Mouse (Mus musculus): ENCODE data around the gene Il4i1. TPM values are rescaled to one million over a fixed set of nuclear protein-coding genes. Genes with fewer than 3 reads are reported as not detected.

Gene Il4i1
- polyA plus RNA-seq, 1 experiment from 2014 or later, result 1.2 TPM

DNA sequence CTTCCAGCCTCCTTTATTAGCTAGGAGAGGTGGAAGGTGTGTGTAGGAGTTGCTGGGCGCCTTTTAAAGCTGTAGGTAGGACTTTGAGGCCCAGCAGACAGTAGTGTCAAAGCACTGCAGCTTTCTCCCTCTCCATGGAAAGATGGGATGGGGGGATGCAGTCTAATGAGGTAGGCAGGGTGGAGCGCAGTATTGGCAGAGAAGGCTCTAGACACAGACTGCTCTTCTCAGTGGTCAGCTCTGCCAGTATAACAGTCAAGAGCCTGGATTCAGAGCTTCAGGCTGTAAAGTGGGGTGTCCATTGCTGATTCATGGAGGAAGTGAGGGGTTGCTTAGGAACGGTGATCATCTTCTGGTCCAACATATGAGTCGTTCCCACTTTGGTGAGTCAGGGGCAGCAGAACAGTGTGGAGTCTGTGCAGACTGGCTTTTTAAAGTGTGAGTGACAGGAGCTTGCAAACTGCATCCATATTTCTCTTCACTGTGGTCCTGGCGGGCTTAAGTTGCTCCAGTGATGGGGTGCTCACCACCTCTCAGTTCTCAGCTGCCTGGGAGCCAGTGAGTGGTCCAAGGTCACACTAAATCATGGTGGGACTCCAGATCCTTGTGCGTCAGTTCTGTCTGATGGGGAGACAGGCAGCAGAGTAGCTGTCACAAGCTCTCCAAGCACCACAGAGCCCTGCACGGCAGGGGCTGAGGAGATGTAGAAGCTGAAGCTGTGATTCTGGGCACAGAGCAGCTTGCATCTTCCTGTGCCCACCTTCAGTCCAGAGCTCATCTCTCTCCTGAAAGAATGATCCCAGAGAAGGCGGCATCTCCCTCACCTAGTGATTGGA lies 34.8 kb downstream of the Il4i1 start:
- WGBS, result 78% methylated on average over 8 of the region's 8 CpGs
- peak overlapping the region; percentile 85 for H3K4me2 ChIP-seq (replicated peaks)
- no peak for ATAC-seq (ENCODE audit: insufficient number of reproducible peaks, insufficient read depth, low FRiP score, low TSS enrichment)
- peaks cover 23% of the 10 kb centered on the region for H3K36me3 ChIP-seq
- H3K4me1 ChIP-seq, result peaks cover 34% of the 10 kb centered on the region
- peak overlapping the region; percentile 96 for H3K27ac ChIP-seq
- H3K27me3 ChIP-seq, result no peaks in the 10 kb centered on the region
- no peaks in the 10 kb centered on the region for H3K9me3 ChIP-seq
- H3K9ac ChIP-seq, result peak overlapping the region; percentile 81
- H3K4me3 ChIP-seq, result peak overlapping the region; percentile 77

DNA sequence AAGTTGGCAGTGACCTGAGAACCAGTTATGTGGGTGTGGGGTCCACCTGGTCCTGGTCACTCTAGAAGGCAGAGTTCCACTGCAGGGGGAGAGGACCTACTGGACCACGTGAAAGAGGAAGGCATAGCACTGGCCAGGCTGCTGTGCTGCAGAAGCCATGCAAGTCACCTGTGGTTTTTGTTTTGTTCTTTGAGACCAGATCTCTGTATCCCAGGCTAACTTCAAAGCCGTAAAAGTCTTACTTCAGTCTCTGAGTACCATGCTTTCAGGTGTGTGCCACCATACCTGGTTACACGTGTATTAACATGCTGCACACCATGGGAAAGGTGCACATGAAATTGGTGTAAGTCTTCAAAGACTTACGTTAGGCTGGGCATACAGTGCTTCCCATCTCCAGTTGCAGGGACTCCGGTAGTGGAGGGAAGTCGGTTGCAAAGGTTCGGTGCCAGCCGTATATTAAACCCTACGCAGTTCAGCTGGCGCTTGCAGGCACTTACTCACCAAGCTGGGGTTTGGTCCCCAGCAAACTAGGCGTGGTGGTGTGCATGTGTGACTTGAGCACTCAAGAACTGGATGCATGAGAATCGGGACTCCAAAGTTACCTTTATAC lies 35.5 kb downstream of the Il4i1 start:
- peaks cover 39% of the 10 kb centered on the region for H3K4me1 ChIP-seq
- WGBS, result 92% methylated on average over 12 of the region's 12 CpGs

DNA sequence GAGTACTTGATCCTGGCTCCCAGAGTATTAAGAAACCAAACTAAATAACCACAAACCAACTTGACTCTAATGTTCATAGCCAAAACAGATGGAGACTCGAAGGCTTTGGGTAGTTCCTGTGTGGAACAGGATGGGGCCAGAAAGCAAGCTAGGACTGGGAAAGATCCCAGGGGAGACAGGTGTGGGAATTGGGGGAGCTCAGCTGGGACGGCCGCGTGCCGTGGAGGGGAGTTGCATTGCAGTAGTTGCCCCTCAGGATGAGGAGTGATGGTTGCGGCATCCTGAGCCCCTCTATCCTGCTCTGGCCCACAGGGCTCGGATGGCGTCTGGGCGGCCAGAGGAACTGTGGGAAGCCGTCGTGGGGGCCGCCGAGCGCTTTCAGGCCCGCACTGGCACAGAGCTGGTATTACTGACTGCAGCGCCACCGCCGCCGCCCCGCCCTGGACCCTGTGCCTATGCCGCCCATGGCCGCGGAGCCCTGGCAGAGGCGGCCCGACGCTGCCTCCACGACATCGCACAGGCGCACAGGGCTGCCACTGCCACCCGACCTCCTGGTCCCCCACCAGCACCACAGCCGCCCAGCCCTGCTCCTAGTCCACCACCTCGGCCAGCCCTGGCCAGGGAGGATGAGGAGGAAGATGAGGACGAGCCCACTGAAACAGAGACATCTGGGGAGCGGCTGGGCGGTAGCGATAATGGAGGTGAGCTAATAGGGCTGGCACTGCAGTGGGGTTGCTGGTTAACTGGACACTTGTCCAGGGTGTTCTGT lies 36.3 kb downstream of the Il4i1 start:
- Histone ChIP-seq H3K36me3 (peaks cover 13% of the 10 kb centered on the region; the same call in 1 of the 2 replicates), H3K27me3 (no peaks in the 10 kb centered on the region), H3K9me3 (no peaks in the 10 kb centered on the region), H3K27ac (0 out of 2 replicates have a peak overlapping the region, but pooled peaks have one; percentile 25), H3K4me2 (replicated peaks) (no peak overlapping the region), H3K4me3 (0 out of 2 replicates have a peak overlapping the region, but pooled peaks have one; percentile 5), H3K4me1 (peaks cover 38% of the 10 kb centered on the region), H3K9ac (no peak overlapping the region)
- ATAC-seq (ENCODE audit: insufficient number of reproducible peaks, insufficient read depth, low FRiP score, low TSS enrichment), result no peak
- 93% methylated on average over 36 of the region's 36 CpGs for WGBS

More for the DNA sequence above, 35.5 kb downstream of the Il4i1 start:
- no peak overlapping the region for H3K4me2 ChIP-seq (replicated peaks)
- H3K27me3 ChIP-seq, result no peaks in the 10 kb centered on the region
- peak overlapping the region; percentile 77; the same call in 1 of the 2 replicates for H3K4me3 ChIP-seq
- peak overlapping the region; percentile 81; the same call in 1 of the 2 replicates for H3K9ac ChIP-seq
- H3K9me3 ChIP-seq, result no peaks in the 10 kb centered on the region
- no peak overlapping the region for H3K27ac ChIP-seq
- no peak for ATAC-seq (ENCODE audit: insufficient number of reproducible peaks, insufficient read depth, low FRiP score, low TSS enrichment)
- H3K36me3 ChIP-seq, result peaks cover 16% of the 10 kb centered on the region

DNA sequence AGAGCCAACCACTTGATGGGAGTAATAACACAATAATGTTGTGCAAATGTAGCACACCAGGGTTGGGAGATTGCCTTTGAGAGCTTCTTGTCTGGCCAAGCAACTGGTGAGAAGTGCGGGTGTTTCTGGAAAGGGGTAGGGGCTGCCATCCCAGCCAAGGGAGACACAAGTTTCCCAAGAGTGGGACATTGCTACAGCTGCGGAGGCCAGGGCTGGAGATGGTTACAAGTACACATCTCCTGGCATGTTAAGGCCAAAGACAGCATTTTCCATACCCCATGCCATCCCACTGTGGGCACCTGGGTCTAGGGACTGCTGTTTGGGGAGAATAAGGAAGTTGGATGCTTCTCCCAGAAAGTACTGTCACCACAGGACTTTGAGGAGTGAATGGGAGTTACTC lies 36.9 kb downstream of the Il4i1 start:
- no peak overlapping the region for H3K4me3 ChIP-seq
- no peak overlapping the region for H3K4me2 ChIP-seq (replicated peaks)
- H3K27ac ChIP-seq, result no peak overlapping the region
- peaks cover 37% of the 10 kb centered on the region for H3K4me1 ChIP-seq
- no peaks in the 10 kb centered on the region for H3K9me3 ChIP-seq
- ATAC-seq (ENCODE audit: insufficient number of reproducible peaks, insufficient read depth, low FRiP score, low TSS enrichment), result no peak
- no peaks in the 10 kb centered on the region for H3K27me3 ChIP-seq
- H3K36me3 ChIP-seq, result peaks cover 13% of the 10 kb centered on the region; the same call in 1 of the 2 replicates
- no peak overlapping the region for H3K9ac ChIP-seq
- WGBS, result 93% methylated on average over 2 of the region's 2 CpGs

DNA sequence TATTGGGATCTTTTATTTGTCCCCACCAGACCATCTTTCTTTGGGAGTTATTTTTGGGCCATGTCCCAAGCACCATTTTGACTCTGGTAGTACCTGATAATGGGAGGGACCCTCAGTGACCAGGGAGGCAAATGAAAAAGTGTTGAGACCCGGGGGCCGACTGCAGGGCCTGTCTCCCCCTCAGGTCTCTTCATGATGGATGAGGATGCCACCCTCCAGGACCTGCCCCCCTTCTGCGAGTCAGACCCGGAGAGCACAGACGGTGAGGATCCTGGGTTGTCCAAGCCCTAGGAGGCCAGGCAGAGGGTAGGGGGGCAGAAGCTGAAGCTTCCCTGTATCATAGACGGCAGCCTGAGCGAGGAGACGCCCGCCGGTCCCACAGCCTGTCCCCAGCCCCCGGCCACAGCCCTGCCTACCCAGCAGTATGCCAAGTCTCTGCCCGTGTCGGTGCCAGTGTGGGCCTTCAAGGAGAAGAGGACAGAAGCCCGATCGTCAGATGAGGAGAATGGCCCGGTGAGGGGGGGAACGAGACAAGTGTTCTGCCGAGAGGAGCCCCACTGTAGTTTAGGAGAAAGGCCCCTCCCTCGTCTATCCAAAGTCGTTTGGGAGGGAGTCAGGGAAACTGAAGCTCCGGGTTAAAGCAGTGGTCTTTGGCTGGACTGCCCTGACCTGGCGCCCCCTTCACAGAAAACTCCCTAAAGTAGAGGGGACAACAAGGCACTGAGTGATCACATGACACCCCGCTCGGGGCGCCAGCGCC lies 37.6 kb downstream of the Il4i1 start:
- peak overlapping the region; percentile 54 for H3K9ac ChIP-seq
- no peak for ATAC-seq (ENCODE audit: insufficient number of reproducible peaks, insufficient read depth, low FRiP score, low TSS enrichment)
- peaks cover 13% of the 10 kb centered on the region; the same call in 1 of the 2 replicates for H3K36me3 ChIP-seq
- peak overlapping the region; percentile 89 for H3K27ac ChIP-seq
- H3K9me3 ChIP-seq, result no peaks in the 10 kb centered on the region
- H3K4me3 ChIP-seq, result peak overlapping the region; percentile 44
- peak overlapping the region; percentile 74 for H3K4me2 ChIP-seq (replicated peaks)
- 37% methylated on average over 26 of the region's 26 CpGs for WGBS
- no peaks in the 10 kb centered on the region for H3K27me3 ChIP-seq
- H3K4me1 ChIP-seq, result peaks cover 42% of the 10 kb centered on the region

DNA sequence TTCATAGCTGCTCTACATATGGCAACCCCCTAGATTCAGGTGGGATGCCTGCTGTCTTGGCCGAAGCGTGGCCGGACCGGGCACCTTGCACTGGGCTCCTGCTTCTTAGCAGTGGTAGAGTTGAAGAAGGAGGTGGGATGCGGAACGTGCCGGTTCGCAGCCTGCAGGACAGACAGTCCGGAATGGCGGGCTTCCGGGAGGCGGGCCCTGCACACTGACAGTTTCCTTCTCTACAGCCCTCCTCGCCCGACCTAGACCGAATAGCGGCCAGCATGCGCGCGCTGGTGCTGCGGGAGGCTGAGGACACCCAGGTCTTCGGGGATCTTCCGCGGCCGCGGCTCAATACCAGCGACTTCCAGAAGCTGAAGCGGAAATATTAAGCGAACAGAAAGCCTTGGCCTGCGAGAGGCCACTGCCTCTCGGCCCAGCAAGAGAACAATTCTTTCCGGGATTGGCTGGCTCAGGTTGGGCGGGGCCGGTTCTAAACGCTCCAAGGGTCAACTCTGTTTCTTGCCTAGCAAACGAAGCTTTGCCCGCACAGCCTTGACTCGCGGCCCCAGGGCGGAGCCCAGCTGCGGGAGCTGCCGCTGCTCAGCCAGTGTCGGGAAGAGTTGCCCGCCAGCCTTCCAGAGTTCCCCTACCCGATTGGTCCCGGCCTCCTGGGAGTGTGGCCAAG lies 38.3 kb downstream of the Il4i1 start:
- peaks cover 42% of the 10 kb centered on the region for H3K4me1 ChIP-seq
- peak overlapping the region; percentile 89 for H3K27ac ChIP-seq

DNA sequence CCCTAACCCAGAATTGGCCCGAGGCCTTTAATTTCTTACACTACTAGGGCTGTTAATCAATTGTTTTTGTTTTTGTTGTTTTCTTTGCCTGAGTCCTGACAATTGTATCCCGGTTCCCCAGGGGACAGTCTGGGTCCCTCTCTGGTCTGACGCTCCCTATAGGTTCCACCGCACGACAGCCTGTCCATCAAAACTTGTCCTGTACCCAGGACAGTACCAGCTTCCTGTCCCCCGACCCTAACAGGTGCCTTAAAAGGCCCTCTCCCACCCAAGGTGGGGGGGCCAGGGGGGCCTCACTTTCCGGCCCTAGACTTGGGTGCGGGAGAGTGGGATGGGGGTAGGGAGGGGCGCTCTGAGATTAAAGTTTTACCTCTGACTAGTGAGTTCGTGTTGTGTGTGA lies 38.8 kb downstream of the Il4i1 start:
- Histone ChIP-seq H3K27ac (peak overlapping the region; percentile 89), H3K4me3 (peak overlapping the region; percentile 44), H3K4me2 (replicated peaks) (peak overlapping the region; percentile 74), H3K9me3 (no peaks in the 10 kb centered on the region), H3K4me1 (peaks cover 42% of the 10 kb centered on the region), H3K9ac (peak overlapping the region; percentile 54), H3K27me3 (no peaks in the 10 kb centered on the region), H3K36me3 (peaks cover 13% of the 10 kb centered on the region; the same call in 1 of the 2 replicates)
- 43% methylated on average over 10 of the region's 10 CpGs for WGBS
- ATAC-seq (ENCODE audit: insufficient number of reproducible peaks, insufficient read depth, low FRiP score, low TSS enrichment), result no peak

More for the DNA sequence above, 38.3 kb downstream of the Il4i1 start:
- H3K36me3 ChIP-seq, result peaks cover 13% of the 10 kb centered on the region; the same call in 1 of the 2 replicates
- no peaks in the 10 kb centered on the region for H3K27me3 ChIP-seq
- ATAC-seq (ENCODE audit: insufficient number of reproducible peaks, insufficient read depth, low FRiP score, low TSS enrichment), result 0 out of 2 replicates have a peak, but pooled peaks have one; percentile 11
- peak overlapping the region; percentile 54 for H3K9ac ChIP-seq
- no peaks in the 10 kb centered on the region for H3K9me3 ChIP-seq
- 2% methylated on average over 45 of the region's 45 CpGs for WGBS
- peak overlapping the region; percentile 44 for H3K4me3 ChIP-seq
- H3K4me2 ChIP-seq (replicated peaks), result peak overlapping the region; percentile 74

DNA sequence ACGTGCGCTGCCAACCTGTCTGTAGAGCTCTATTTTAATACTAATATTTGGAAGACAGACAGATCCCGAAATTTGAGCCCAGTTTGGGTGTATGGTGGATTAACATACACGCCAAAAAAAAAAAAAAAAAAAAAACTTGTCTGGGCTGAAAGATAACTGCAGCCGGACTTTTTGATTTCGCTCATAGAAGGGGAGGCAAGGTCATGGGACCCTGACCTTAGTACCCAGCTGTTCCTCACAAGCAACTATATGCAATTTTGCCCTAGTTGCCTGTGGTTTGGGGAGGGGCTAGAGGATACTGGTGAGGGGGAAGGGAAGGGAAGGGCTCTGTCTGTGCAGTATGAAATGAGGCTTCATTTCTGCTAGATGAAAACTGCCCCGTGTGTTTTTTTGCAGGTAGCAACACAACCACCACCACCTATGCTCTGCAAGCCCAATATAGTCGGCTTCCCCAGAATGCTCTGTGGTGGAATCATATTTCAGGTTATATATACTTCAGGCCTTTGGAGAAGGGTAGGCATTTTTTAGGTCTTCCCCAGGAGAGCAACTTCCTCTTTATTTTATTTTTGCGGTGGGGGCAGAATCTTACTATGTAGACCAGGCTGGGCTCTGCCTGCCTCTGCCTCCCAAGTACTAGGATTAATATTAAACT lies 40.2 kb downstream of the Il4i1 start:
- Histone ChIP-seq H3K9me3 (no peaks in the 10 kb centered on the region), H3K4me2 (replicated peaks) (peak overlapping the region; percentile 80), H3K27ac (peak overlapping the region; percentile 92), H3K27me3 (no peaks in the 10 kb centered on the region), H3K4me1 (peaks cover 40% of the 10 kb centered on the region), H3K36me3 (peaks cover 12% of the 10 kb centered on the region; the same call in 1 of the 2 replicates), H3K9ac (no peak overlapping the region), H3K4me3 (peak overlapping the region; percentile 75)
- WGBS, result 61% methylated on average over 9 of the region's 9 CpGs
- ATAC-seq (ENCODE audit: insufficient number of reproducible peaks, insufficient read depth, low FRiP score, low TSS enrichment), result no peak

DNA sequence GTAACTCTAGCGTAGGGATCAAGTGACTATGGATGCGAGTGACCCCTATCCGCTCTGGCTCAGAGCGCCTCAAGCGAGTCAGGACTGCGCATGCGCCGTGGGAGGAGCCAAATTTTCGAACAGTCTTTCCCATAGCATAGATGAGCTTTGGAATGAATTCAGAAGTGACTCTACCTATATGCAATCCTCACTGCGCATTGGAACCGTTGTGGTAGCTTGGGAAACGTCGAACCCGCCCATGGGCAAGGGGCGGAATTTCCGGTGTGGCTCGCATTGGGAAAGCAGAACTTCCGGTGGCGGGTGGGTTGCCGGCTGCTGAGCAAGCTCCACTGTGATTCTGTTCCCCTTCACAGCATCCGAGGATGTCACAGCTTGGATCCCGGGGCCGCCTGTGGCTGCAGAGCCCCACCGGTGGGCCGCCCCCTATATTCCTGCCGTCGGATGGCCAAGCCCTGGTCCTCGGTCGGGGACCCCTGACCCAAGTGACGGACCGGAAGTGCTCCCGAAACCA lies 40.9 kb downstream of the Il4i1 start, which contains the start of gene Pnkp:
Gene Pnkp (plus strand): TSS at position 98 of the 511 bp plus-strand sequence.
- Histone ChIP-seq H3K4me1 (peaks cover 40% of the 10 kb centered on the region), H3K36me3 (peaks cover 17% of the 10 kb centered on the region), H3K27me3 (no peaks in the 10 kb centered on the region), H3K4me3 (peak within 1 kb of the TSS; percentile 75), H3K9me3 (no peaks in the 10 kb centered on the region), H3K27ac (peak within 1 kb of the TSS; percentile 92), H3K9ac (peak within 1 kb of the TSS; percentile 78), H3K4me2 (replicated peaks) (peak within 1 kb of the TSS; percentile 80)
- ATAC-seq (ENCODE audit: insufficient number of reproducible peaks, insufficient read depth, low FRiP score, low TSS enrichment), result peak; percentile 8; the same call in 1 of the 2 replicates
- WGBS, result under 1% methylated on average over 32 of the region's 32 CpGs

DNA sequence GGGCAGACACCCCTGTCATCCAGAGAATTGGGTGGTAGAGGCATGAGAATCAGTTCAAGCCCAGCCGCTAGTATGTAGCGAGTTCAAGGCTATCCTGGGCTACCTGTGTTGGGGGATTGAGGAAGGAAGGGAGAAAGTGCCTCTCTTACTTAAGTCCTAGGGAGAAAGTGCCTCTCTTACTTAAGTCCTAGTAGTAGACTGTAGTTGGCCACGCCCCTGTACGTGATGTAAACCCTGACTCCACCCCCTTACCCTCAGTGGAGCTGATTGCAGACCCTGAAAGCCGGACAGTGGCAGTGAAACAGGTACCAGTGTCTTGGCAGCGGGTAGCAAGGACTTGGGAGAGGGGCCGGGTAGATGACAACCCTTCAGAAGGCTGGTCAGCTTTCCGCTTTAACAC lies 41.7 kb downstream of the Il4i1 start:
- Histone ChIP-seq H3K27ac (peak overlapping the region; percentile 92; the same call in 1 of the 2 replicates), H3K9ac (peak overlapping the region; percentile 78), H3K4me1 (peaks cover 34% of the 10 kb centered on the region), H3K9me3 (no peaks in the 10 kb centered on the region), H3K27me3 (no peaks in the 10 kb centered on the region), H3K36me3 (peaks cover 18% of the 10 kb centered on the region), H3K4me3 (peak overlapping the region; percentile 75), H3K4me2 (replicated peaks) (peak overlapping the region; percentile 80)
- ATAC-seq (ENCODE audit: insufficient number of reproducible peaks, insufficient read depth, low FRiP score, low TSS enrichment), result no peak
- WGBS, result 30% methylated on average over 8 of the region's 8 CpGs
